Mouse (Mus musculus) lung, postnatal 25 days (tissue): ENCODE results near the gene Espnl.

Experiments used
- DNase-seq: peaks from one replicate; pipeline ENCODE4 v3.0.0; 2022; ENCODE audit warnings: low spot score

The Espnl gene

DNA sequence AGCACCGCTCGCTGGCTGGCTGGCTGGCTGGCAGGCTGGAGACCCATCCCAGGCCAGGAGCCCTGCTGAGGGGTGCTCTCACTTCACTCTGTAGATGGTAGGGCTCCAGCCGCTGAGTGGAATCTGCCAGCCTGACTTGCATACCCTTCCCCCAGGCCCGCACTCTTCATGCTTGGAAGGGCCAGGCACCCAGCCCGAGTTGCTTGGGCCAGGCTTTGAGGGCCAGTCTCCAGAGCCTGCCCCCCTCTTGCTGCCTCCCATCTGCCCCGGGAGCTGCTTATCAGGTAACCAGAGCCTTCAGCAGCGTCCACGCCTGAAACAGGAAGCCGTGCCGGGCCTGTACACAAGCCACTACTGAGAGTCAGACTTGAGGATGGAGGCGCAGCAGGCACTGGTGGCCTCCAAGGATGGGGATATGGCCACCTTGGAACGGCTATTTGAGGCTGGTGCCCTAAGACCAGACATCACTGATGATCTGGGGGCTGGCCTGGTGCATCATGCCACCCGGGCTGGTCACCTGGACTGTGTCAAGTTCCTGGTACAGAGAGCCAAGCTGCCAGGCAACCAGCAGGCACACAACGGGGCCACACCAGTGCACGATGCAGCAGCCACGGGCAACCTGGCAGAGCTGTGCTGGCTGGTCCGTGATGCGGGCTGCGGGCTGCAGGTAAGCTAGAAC, at the start of gene Espnl:
Gene Espnl, plus strand, starts transcription at position 316 of the 679 bp plus-strand sequence.
- no peak for DNase-seq

- DNase-seq = no peak
Measured at GRCm38 (mm10) chr1:91272260-91272659, 49.6 kb upstream of the Espnl start.

GRCm38 (mm10) chr1:91276581-91276980, 45.3 kb upstream of the Espnl start:
- no peak for DNase-seq

DNA sequence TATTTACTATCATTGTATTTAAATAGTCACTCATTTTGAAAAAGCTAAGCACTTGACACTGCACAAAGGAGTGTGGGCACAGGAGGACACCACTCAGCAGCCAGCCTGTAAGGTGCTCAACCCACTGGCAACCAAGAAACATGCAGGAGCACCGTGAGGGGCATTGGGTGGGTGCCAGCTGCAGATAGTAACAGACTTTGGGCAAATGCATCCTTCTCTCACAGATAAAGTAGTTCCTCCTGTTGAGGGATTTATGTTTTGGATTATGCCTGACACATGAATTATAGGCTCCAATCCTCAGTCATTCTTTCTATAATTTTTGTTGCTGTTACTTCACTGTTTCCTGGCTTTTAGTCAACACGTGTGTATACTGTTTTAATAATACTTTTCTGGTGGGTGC, 44.4 kb upstream of the Espnl start:
- DNase-seq = no peak

DNA sequence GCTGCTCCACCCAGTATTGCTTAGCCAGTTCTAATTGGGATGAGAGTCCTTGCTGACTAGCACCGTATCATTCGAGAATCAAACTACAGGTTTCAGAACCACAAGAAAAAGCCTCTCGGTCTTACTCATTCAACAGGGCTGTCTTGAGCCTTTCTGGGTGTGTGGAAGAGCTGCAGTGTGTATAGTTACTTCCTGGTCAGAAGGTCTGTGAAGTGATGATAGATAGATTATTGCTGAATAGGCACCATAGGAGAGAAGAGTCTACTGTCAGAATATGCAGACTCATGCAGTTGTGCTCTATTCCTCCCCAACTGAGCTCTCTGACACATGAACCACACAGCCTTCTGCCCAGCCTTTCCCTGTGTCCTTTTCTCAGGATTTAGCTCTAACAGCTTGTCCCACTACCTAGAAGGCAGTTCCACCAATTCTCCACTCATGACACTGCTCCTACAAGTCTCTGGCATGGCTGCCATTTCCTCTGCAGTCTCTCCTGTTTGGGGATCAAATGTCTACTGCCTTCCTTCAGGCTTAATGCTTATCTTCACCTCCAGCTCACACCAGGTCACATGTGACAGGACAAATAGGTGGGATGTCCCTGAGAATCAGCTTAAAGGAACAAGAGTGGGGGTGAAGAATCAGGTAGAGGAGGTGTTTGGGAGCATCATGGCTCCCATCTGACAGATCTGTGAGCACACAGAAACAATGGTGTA, 43.3 kb upstream of the Espnl start:
- no peak for DNase-seq

DNA sequence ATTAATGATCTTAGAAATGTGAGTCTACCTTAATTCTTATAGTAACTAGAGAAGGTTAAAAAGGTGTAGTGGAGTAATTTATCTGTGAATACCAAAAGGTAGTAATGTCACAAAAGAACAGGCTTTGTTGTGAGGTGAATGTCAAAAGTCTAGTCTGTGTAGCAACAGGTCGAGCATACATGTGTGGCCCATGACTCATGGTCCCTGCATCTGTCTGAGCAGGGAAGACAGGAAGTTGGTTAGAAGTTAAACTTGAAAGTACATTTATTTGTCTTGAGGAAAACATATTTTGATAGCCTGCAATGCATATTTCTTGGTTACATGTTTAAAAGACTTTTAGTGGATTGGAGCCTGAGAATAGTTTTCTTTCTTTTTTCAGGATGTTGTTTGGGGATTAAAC, 42.7 kb upstream of the Espnl start:
- no peak for DNase-seq

DNA sequence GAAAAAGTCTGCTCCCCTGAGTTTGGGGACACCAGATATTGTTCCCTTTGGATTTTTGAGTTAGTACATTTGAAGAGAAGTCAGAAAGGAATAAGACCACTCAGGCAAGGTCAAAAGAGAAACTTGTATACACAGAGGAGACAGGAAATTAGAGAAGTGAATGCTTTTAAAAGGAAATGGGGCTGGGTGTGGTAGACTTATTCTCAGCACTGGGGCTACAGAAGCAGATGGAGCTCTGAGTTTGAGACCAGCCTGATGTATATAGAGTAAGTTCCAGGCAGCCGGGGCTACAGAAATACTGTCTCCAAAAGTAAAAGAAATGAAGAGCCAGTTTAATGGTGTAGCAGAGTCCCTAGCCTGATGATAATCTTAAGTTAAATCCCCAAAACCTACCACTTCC, 39.3 kb upstream of the Espnl start:
- no peak for DNase-seq

DNA sequence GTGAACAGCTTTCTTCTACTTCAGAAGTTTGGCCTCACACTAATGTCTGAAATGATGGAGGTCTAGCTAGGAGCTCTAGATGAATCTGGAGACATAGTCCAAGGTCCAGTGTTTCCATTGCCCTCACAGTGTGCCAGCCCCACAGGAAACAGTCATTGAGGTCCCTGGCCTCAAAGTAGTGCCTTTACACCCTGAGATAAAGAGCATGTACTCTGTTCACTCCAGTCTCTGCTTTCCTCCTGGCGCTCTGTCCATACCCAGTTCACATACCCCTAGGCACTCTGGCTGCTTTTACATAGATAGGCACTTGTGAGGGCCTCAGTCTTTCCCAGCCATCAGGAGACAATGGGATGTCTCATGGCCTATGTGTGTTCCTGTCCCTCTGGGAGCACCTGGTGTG, 32.5 kb upstream of the Espnl start:
- DNase-seq = no peak

DNA sequence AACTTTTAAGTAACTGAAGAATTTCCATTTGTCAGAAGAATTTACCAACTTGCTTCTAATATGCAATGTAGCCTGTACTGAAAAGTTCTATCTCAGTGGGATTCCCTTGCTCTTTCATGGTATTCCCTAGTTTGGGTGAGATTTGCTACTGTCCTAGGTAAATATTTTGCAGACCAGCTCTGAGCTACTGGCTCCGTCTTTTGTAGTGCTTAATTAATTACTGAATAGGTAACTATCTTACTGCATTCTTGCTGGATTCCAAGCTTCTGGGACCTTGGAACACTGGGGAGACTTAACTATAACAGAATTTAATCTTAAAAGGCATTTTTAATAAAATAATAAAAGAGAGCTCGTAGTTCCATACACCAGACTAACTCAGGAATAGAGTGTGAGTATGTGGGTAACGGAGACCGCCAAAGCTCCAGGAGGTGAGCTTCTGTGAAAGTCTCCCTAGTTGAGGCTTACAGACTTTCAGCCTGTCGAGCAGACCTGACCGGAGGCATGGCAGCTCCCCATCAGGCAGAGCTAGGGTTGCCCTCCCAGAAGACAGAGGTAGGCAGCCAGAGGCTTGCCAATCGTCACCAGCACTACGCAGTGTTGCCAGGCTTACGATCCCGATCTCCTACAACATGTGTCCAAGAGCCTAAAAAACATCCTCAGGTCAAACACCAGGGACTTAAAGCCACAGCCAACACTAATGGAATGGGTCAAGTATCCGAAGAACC, 29.6 kb upstream of the Espnl start:
- DNase-seq = no peak

GRCm38 (mm10) chr1:91295544-91295943, 26.3 kb upstream of the Espnl start:
- no peak for DNase-seq

GRCm38 (mm10) chr1:91297799-91298744, 23.8 kb upstream of the Espnl start, which contains the start of gene Scly:
Gene Scly (plus strand): TSS chr1:91298338.
- DNase-seq = peak; percentile 96

DNA sequence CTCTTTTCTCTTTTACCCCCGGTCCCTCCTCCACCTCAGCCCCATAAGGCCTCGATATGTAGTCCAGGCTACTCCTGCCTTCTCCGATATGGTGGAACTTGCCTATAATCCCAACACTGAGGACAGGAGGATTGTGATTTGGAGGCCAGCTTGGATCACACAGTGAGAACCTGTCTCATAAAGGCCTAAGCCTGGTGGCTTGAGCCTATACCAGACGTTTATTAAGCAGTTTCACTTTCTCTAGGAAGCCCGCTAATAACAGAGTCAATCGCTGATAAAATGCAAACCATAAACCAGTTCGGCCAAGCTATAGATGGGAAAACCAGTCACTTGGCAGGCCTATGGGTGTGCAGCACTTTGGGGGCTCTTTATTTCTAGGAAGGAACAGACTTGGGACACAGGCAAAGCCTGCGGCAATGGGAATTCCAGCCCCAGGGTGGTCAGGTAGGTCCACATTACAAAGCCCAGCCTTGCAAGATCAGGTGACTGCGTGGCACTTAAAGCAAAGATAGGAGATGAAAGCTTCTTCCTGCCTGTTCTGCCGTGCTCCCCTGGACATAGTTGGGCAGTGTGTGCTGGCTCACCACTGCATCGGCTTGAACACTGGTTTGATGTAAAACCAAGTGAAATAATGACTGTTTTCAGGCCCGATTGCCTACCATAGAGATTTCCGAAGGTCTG, 22.7 kb upstream of the Espnl start:
- DNase-seq = no peak

- DNase-seq = peak; percentile 16
Measured at GRCm38 (mm10) chr1:91299707-91300426, 22.0 kb upstream of the Espnl start.

DNA sequence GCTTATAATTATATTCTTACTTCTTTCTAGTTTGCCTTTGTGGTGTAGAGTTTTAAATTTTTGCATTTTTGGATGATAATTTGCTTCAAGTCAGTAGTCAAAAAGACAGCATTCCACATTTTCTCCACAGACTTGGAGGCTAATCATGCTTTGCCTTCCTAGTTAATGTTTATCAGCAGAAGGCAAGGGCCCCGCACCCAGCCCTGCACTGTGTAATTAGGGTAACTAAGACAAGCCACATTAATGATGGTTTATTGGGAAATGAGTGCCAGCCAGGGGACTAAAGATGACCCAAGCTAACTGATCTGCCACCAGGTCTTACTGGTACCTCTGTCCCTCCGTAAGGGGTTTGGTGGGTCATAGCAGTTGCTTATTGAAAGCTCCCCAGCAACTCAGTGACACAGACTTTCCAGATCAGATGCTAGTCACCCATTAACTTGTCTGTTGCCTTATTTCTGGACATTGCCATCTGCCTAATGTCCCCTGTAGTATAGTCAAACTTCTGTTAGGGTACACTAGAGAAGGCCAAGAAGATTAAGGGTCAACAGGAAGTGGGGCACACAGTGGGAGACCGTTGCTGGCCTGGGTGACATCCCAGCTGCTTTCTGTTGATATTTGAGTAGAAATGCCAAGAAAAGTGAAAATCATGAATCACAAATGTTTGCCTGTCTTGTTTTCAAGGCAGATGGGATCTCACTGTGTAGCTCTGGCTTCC, 20.5 kb upstream of the Espnl start:
- DNase-seq = no peak

- peak; percentile 15 for DNase-seq
Measured at GRCm38 (mm10) chr1:91302021-91302420, 19.9 kb upstream of the Espnl start.

DNA sequence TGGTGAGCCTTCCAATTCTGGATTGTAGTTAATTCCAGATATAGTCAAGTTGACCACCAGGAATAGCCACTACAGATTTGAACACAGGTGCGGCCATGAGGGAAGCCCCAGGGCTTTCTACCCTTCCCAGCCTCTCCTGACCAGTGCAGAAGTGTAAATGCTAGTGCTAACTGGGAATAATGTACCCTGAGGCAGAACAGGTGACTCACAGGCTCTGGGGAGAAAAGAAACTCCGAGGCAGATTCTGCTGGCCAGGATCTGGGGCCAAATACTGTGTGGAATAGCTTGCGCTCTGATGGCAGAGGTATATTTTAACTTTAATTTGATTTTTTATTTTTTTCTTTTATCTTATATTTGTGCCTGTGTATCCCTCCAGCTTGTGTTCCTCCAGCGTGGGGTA, 17.3 kb upstream of the Espnl start:
- no peak for DNase-seq

DNA sequence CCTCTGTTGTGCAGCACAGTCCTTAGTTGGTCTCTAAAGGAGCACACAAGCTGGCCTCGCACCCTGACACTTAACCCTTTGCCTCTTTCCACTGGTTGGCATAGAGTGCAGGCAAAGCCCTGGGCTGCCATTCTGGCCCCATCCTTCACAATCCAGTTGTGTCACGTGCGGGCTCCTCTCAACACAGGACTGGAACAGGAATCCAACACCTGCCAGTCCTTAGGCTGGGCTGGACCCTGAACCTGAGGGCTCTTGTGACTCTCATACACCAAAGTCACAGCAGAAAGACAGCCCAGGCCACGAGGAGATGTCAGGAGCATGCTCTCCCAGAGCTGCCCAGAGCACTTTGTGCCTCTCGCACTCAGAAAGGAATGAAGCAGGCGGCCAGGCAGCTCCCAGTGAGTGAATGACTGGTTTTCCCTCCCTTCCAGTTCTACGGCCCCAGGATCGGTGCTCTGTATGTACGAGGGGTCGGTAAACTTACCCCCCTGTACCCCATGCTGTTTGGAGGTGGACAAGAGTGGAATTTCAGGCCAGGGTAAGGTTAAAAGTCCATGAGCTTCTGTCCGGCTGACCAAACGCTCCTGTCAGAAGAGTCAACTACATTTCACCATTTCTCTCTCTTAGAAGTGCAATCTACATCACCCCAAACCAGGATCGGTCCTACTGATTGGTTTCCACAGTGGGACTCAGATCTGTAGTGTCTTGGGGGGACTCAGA, 12.3 kb upstream of the Espnl start:
- DNase-seq = no peak

DNA sequence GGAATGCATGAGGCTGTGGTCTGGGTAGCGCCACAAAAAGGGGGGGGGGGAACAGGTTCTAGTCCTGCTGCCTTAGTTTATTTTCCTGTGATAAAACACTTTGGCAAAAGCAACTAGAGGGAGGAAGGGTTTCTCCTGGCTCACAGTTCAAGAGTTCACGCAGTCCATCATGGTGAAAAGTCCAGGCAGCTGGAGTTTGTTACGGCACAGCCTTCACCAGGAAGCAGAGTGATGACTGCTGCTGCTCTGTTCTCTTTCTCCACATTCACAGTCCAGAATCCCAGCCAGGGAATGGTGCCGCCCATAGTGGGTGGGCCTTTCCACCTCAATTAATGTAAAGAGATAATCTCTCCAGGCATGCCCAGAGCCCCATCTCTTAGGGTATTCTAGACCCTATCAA, 9.6 kb upstream of the Espnl start:
- DNase-seq = no peak

DNA sequence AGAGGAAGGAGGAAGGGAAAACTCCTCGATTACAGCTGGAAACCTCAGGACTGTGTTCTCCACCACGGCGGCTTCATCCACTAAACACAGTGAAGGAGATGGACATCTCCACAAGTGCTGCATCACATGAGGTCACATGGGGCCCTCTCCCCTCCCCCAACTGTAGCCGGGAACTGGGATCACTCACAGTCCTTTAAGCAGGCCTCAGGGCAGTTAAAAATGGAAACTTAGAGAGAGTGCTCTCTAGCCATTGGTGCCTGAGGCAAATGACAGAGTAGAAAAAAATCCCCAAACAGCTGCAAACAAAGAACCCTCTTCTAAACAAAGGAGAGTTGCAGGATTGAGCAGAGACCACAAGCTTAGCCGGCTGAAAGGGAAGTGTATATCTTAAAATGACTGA, 8.6 kb upstream of the Espnl start:
- DNase-seq = no peak
